Mouse (Mus musculus) T-helper 17 cell (primary cell): ENCODE measurements around the gene Brinp2.

Experiments
- in situ Hi-C, 2 experiments: fragments of 300-600 bp; cut with MboI, MseI; formaldehyde crosslinking; loops; 1 replicate in 1 of 2; 2 replicates in 1 of 2; pipeline ENCODE4 v1.15.1; 2025; ENCODE audit warnings: high pct_unique_total_duplicates in 2 of 2

Gene Brinp2

DNA sequence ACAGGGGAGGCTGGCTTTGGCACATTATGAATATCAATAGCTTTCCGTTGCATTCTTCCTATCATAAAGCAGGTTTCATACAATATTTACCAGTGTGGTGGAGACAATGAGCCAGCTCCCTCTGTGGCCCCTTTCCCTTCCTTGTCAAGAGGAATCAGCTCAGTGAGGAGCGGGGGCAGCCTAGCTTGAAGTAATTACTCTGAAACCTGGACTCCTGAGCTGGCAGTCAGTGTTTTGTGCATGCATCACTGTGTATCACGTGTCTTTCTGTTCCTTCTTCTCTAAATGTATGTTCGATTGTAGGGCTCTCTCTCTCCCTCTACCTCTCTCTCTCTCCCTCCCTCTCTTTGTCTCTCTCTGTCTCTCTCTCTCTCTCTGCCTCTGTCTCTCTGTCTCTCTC lies 135.1 kb downstream of the Brinp2 start:
- in situ Hi-C loops = no loop called here

DNA sequence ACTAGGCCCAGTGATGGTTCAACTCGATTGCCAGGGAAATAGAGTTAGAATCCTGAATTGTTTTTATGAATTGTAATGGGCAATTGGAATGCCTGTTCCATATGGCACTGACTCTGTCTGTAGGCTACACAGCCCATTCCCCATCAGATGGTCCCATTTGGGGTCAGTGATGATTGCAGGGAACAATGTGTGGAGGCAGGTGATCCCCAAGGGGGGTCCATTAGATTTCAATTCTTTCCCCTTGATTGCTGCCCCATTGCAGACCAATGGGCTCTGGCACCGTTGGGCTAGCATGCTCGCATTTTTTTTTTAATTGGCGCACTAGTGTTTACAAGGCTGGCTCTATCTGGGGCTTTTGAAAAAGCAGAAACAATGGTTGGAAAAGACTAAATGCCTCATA lies 136.0 kb downstream of the Brinp2 start:
- in situ Hi-C loops = no loop called here

DNA sequence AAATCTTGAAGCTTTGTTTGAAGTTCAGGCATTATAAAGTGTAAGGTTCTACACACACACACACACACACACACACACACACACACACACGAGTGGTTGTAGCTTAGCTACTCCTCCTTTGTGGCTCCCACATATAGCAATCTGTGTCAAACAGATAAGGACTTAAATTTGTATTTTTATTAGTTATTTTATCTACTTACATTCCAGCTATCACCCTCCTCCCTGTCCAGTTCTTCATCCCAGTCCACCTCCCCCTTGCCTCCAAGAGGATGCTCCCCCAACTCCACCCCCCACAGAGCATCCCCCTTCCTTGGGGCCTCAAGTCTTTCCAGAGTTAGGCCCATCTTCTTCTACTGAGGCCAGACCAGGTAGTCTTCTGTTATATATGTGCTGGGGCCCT lies 137.4 kb downstream of the Brinp2 start:
- in situ Hi-C loops = no loop called here

DNA sequence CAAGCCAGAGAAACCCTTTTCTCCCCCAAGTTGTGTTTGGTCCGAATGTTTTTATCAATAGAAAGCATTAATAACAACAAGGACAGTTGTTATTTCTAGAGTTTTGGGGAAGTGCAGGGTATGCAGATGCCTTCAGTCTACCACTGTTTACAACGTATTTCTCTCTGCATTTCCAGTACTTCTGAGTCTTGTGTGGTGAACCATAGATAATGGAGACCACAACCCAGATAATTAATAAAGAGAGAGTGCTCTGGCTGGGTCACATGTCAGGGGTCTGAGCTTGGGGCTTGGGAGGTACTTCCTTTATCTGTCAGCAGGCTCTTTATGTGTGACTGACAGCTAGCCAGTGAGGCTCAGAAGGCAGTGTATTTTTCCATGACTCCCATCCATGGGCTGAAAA lies 137.8 kb downstream of the Brinp2 start:
- in situ Hi-C loops = no loop called here

DNA sequence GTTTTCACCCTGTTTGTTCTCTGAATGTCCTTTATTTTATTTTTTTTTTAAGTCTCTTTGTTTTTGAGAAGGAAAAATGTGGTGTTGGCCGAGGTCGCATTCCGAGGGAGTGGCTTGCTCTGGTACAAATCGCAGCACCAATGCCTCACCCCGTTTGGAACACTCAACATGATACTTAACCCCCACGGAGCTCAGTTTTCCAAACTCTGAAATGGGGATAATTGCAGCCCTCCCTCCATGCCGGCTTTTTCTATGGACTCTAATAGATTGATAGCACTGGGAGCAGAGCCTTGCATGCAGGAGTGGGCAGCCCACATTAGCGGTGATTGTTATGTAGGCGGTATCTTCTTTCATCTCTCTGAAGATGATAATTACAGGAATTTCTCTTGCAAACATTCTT lies 140.5 kb downstream of the Brinp2 start:
- in situ Hi-C loops = no loop called here

DNA sequence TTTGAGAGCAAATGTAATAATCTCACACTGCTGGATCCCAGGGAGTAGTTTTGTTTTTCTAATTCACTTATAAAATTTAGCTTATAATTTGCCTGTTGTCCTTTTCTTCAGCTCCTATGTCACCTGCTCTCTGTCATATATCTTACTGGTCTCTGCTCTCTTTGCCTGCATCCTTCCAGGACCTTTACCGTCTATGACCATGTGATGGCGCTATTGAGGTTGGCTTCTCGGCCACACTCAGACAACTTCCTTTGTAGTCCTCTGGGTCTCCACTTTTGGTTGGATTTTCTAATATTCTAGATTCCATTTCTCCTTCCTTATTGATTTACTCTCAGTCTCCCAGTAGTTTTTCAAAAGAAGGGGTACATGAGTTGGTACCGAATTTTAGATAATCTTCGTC lies 141.4 kb downstream of the Brinp2 start:
- in situ Hi-C loops = no loop called here

DNA sequence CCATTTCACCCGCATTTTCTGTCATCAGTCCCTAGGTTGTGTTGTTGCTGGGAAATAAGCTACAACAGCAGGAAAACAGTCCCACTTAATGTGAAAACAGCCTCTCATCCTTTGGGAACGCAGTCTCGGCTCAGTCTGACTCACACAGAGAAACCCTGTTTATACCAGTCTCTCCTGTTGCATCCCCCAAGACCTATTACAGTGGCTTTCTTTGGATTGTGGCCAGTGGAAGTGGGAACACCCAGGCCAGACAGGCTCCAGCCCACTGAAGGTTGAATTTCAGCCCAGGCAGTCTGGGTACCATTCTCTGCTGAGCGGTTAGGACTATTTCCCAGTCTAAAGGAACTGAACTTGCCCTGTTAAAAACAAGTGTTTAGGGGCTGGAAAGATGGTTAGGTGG lies 142.4 kb downstream of the Brinp2 start:
- in situ Hi-C loops = no loop called here

DNA sequence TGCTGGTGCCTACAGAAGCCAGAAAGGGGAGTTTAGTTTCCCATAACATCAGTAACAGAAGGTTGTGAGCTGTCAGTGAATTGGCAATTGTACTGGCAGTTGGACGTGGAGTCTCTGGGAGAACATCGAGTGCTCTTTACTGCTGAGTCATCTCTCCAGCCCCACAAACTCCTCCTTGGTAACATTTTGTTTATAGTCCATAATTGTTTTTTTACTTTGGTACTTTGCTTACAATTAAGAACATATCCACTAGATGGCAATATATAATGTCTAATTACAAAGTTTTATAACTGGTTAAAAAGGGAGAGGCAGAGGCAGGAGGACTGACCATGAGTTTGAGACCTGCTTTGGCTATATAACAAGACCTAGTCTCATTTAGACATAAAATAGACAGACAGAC lies 148.5 kb downstream of the Brinp2 start:
- in situ Hi-C loops = no loop called here

DNA sequence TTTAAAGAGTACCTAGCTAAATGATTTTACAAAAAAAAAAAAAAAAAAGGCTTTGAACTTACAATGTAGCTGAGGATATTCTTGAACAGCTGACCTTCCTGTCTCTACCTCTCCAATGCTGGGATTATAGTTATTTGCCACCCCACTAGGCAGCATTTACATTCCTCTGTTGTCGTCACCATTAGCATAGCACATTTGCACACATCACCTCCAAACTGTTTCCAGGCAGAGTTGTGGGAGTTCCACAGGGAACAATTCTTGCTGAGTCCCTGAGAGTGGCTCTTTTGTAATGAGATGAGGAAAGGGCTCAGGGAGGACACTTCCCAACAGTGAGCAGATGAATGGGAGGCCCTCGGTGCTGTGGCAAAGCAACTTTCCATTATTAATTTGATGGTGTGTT lies 153.2 kb downstream of the Brinp2 start:
- in situ Hi-C loops = no loop called here
